Mouse (Mus musculus): ENCODE results near the gene Slc7a5. TPM values are rescaled to one million over a fixed set of nuclear protein-coding genes. Genes with fewer than 3 reads are reported as not detected.

Gene Slc7a5
- polyA plus RNA-seq, 1 experiment from 2014 or later: 29.3 TPM

DNA sequence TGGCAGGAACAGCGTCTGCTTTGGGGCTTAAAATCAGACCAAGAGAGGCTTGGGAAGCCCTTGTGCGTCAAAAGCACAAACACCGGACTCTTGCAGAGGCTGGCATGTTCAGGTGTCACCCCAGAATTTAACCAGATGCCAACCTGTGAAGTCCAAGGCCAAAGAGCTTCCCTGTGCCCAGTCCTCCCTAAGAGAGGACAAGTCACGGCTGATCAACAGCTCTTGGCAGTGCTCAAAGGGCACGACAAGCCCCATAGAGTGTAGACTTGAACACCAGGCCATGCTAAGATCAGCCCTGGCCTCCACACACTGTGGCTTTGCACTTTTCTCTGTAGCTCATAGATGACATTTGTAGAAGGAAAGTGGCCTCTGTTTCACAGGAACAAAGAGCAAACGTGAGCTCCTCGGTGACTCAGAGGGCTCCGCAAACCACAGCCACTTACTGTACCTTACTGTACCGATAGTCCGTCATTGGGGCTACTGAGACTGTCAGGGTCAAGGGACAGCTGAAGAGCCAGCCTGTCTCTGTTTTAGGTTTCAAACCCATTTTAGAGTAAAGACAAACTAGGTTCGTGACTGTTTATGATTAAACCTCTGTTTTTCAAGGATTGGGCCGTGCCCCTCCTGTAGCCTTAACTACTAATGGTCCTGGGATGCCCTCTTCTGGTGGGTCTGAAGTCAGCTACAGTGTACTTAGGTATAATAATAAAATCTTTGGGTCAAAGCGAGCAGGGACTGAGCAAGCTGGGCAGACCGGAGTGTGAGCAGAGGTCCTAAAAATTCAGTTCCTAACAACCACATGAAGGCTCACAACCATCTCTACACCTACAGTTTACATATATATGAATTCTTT is 25.4 kb upstream of the Slc7a5 start:
- Histone ChIP-seq H3K4me3 (no peak overlapping the region), H3K36me3 (no peaks in the 10 kb centered on the region), H3K27me3 (ENCODE audit: low read depth, poor library complexity, severe bottlenecking) (no peaks in the 10 kb centered on the region), H3K9me3 (replicated peaks) (no peaks in the 10 kb centered on the region), H3K4me1 (peaks cover 22% of the 10 kb centered on the region), H3K27ac (replicated peaks) (no peak overlapping the region)
- WGBS: 87% methylated on average over 14 of the region's 14 CpGs
- no peak for DNase-seq (ENCODE audit: low spot score)

DNA sequence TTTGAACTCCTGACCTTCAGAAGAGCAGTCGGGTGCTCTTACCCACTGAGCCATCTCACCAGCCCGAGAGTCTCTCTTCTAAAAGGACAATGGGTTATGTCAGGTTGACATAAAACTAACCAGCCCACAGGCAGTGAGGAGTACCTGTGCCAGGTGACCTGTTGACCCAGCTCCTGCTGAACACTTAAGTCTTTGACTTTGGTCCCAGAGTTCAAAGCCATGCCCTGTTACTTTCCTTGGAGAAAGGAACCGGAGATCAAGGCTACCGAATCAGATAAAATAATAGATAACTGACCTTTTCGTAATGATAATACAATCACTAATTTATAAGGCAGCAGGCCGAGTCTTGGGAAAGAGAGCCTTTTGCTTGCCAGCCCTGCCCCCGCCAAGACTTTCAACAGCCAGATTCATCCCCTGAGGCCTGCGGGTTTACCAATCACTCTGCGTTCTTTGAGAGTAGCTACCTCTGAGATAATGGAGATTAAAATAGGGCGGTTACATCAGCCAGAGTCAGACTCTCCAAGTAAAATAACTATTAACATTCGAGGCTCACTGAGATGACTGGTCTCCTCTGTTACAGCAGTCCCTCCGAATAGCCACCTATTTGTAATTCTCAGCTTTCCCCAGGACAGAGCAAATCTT is 24.7 kb upstream of the Slc7a5 start:
- Histone ChIP-seq H3K27me3 (ENCODE audit: low read depth, poor library complexity, severe bottlenecking) (no peaks in the 10 kb centered on the region), H3K27ac (replicated peaks) (no peak overlapping the region), H3K9me3 (replicated peaks) (no peaks in the 10 kb centered on the region), H3K36me3 (no peaks in the 10 kb centered on the region), H3K4me3 (no peak overlapping the region), H3K4me1 (peaks cover 22% of the 10 kb centered on the region)
- no peak for DNase-seq (ENCODE audit: low spot score)
- WGBS: 80% methylated on average over 12 of the region's 12 CpGs

DNA sequence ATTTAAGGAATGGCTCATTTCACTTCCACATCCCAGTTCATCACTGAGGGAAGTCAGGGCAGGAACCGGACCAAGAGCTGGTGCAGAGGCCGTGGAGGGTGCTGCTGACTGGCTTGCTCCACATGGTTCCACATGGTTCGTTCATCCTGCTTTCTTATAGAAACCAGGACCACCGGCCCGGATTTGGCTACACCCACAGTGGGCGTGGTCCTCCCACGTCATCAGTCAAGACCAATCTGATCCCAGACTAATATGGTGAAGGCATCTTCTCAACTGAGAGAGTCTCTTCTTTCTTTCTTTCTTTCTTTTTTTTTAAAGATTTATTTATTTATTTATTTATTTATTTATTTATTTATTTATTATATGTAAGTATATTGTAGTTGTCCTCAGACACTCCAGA is 24.1 kb upstream of the Slc7a5 start:
- 85% methylated on average over 7 of the region's 7 CpGs for WGBS
- H3K4me3 ChIP-seq: no peak overlapping the region
- H3K9me3 ChIP-seq (replicated peaks): no peaks in the 10 kb centered on the region
- H3K27me3 ChIP-seq (ENCODE audit: low read depth, poor library complexity, severe bottlenecking): no peaks in the 10 kb centered on the region
- no peak overlapping the region for H3K27ac ChIP-seq (replicated peaks)
- DNase-seq (ENCODE audit: low spot score): no peak
- peaks cover 20% of the 10 kb centered on the region for H3K4me1 ChIP-seq
- H3K36me3 ChIP-seq: no peaks in the 10 kb centered on the region

DNA sequence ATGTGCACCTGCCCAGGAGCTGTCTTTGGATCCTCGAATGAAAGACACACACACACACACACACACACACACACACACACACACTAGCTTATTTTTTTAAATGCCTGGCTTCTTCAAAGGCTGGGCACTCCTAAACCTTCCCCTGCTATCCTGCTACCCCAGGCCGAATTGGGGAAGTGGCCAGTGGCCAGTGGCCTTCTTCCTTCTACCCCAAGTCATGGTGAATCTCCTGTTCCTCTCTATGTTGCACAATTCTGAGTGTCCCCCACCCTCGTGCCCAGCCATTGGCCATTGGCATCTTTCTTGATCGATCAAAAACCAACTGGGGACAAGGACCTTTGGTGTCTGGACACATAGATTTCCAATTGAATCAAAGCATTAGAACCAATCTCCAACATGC is 22.6 kb upstream of the Slc7a5 start:
- WGBS: 79% methylated on average over 4 of the region's 4 CpGs
- DNase-seq (ENCODE audit: low spot score): no peak
- Histone ChIP-seq H3K4me1 (peaks cover 7% of the 10 kb centered on the region), H3K27me3 (ENCODE audit: low read depth, poor library complexity, severe bottlenecking) (no peaks in the 10 kb centered on the region), H3K9me3 (replicated peaks) (no peaks in the 10 kb centered on the region), H3K36me3 (no peaks in the 10 kb centered on the region), H3K27ac (replicated peaks) (no peak overlapping the region), H3K4me3 (no peak overlapping the region)

DNA sequence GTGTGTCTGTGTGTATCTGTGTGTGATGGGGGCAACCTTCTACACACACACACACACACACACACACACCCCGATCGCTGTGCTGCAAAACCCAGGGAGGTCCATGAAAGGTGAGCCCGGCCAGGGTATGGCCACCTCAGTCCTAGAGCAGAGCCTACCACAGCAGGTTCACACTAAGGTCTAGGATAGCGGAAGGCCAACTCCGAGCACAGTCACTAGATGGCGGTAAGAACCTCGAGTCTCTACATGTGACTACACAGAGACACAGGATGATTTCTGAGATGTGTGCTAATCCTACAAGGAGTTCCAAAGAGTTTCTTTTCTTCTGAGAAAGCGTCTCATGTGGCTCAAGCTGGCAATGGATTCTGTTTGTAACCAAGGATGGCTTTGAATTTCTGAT is 19.8 kb upstream of the Slc7a5 start:
- H3K27ac ChIP-seq (replicated peaks): no peak overlapping the region
- H3K27me3 ChIP-seq (ENCODE audit: low read depth, poor library complexity, severe bottlenecking): no peaks in the 10 kb centered on the region
- DNase-seq (ENCODE audit: low spot score): peak; percentile 36
- 41% methylated on average over 7 of the region's 8 CpGs for WGBS
- H3K4me1 ChIP-seq: peaks cover under 1% of the 10 kb centered on the region; the same call in 1 of the 2 replicates
- no peaks in the 10 kb centered on the region for H3K36me3 ChIP-seq
- no peak overlapping the region for H3K4me3 ChIP-seq
- H3K9me3 ChIP-seq (replicated peaks): no peaks in the 10 kb centered on the region

DNA sequence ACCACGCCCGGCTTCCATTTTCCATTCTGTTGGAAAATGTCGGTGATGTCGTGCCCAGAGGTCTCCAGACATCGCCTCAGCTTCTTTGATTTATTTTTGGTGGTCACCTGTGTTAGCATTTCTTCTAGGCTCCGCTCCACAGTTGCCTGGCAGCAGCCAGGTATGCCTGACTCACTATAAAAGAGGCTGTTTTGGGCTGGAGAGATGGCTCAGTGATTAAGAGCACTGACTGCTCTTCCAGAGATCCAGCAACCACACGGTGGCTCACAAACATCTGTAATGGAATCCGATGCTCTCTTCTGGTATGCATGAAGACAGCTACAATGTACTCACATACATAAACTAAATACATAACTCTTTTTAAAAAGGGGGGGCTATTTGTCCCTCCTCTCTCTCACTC is 18.8 kb upstream of the Slc7a5 start:
- Histone ChIP-seq H3K9me3 (replicated peaks) (no peaks in the 10 kb centered on the region), H3K4me1 (peaks cover 9% of the 10 kb centered on the region), H3K4me3 (no peak overlapping the region), H3K27me3 (ENCODE audit: low read depth, poor library complexity, severe bottlenecking) (no peaks in the 10 kb centered on the region), H3K36me3 (no peaks in the 10 kb centered on the region), H3K27ac (replicated peaks) (no peak overlapping the region)
- WGBS: 68% methylated on average over 8 of the region's 8 CpGs
- DNase-seq (ENCODE audit: low spot score): no peak

DNA sequence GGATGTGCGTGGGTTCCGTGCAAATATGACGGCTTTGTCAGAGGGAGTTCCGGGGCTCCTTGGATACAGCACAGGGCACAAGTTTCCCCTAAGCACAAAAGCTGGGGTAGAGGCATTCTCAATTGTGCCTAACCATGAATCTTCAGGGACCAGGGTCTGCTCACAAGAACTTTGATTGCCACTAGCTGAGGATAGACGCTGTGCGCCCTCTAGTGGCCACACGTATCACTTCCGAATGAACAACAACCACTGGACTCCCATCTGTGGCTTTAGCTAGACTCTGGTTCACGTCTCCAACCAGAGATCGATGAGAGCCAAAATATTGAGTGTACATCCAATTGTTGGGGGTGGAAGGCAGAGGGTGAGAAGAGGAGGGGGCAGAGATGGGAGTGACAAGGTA is 18.1 kb upstream of the Slc7a5 start:
- WGBS: 33% methylated on average over 10 of the region's 10 CpGs
- Histone ChIP-seq H3K4me3 (no peak overlapping the region), H3K9me3 (replicated peaks) (no peaks in the 10 kb centered on the region), H3K4me1 (peaks cover 15% of the 10 kb centered on the region), H3K36me3 (no peaks in the 10 kb centered on the region), H3K27ac (replicated peaks) (no peak overlapping the region), H3K27me3 (ENCODE audit: low read depth, poor library complexity, severe bottlenecking) (no peaks in the 10 kb centered on the region)
- peak; percentile 84 for DNase-seq (ENCODE audit: low spot score)

DNA sequence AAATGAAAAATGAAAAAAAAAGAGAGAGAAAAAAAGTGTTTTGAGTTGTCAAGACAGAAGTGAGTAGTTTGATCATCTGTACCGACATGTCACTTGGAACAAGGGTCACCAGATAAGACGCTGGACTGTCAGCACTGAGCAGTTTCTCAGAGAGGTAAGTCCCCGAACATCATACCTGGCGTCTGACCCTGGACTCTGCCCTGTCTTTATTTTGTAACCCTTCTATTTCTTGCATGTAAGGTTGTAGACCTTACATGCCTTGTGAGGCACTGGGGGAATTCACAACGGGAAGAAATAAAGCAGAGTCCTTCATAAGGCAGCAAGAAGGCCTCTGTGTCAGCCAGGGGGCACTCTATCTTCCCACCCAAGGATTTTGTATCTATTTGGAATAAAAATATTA is 17.2 kb upstream of the Slc7a5 start:
- DNase-seq (ENCODE audit: low spot score): no peak
- Histone ChIP-seq H3K9me3 (replicated peaks) (no peaks in the 10 kb centered on the region), H3K4me1 (peaks cover 22% of the 10 kb centered on the region), H3K4me3 (no peak overlapping the region), H3K27ac (replicated peaks) (no peak overlapping the region), H3K27me3 (ENCODE audit: low read depth, poor library complexity, severe bottlenecking) (no peaks in the 10 kb centered on the region), H3K36me3 (no peaks in the 10 kb centered on the region)
- 89% methylated on average over 5 of the region's 5 CpGs for WGBS

DNA sequence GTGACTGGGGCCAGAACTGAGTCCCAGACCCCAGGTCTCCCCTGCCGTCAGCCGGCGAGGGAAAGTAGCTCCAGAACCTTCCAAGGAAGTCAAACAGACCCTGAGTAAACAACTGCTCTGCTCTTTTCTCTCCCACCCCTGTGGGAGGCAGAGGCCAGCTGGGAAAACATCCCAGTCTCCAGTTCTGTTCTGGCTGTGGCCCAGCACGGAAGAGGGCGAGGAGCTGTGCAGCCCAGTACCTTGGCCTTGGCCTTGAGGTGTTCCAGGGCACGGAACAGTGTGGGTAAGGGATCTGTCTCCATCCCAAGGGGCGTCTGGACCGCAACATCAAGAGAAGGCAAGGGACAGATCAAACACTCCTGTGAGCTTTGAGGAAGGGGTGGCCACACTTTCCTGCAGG is 14.6 kb upstream of the Slc7a5 start:
- H3K27me3 ChIP-seq (ENCODE audit: low read depth, poor library complexity, severe bottlenecking): no peaks in the 10 kb centered on the region
- no peaks in the 10 kb centered on the region for H3K36me3 ChIP-seq
- no peak for DNase-seq (ENCODE audit: low spot score)
- H3K4me1 ChIP-seq: peaks cover 28% of the 10 kb centered on the region
- WGBS: 67% methylated on average over 8 of the region's 8 CpGs
- no peak overlapping the region for H3K4me3 ChIP-seq
- H3K27ac ChIP-seq (replicated peaks): peak overlapping the region; percentile 39; the same call in 1 of the 2 replicates
- H3K9me3 ChIP-seq (replicated peaks): no peaks in the 10 kb centered on the region

DNA sequence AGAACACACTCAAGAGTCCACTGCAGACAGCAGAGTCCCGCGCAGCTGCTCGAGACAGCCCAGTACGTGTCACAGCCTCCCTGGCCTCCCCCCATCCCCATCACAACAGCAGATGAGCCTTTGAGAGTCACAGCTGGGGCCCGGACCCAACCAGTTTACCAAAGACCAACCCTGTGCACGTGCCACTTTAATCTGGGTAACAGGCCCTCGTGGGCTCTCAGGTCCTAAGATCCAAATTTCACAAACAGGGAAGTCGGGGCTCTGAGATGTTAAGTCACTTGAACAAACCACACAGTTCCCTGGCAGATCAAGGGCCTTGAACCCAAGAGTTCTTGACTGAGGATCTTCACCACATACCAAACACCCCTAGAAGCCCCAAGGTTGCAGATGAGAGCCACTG is 14.1 kb upstream of the Slc7a5 start:
- peak overlapping the region; percentile 29 for H3K27ac ChIP-seq (replicated peaks)
- H3K27me3 ChIP-seq (ENCODE audit: low read depth, poor library complexity, severe bottlenecking): no peaks in the 10 kb centered on the region
- peaks cover 28% of the 10 kb centered on the region for H3K4me1 ChIP-seq
- no peaks in the 10 kb centered on the region for H3K9me3 ChIP-seq (replicated peaks)
- WGBS: 74% methylated on average over 8 of the region's 8 CpGs
- no peak overlapping the region for H3K4me3 ChIP-seq
- no peak for DNase-seq (ENCODE audit: low spot score)
- H3K36me3 ChIP-seq: no peaks in the 10 kb centered on the region

DNA sequence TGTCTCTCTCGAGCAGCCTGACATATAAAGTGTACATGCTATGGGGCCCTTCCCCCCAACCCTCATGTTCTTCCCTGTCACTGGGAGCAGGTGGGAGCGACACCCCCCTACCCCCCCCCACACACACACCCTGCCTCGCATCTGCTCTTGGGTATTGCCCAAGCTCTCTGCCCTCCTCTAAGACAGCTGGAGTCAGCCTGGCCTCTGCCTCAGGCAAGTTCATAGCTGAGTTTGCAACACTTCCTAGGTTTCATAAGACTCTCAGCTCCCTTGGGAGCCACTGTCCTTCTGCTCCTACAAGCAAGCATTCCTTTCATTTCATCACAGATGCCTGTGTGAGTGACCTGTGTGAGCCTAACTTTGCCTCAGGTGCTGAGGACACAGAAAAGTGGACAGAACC is 12.2 kb upstream of the Slc7a5 start:
- Histone ChIP-seq H3K27me3 (ENCODE audit: low read depth, poor library complexity, severe bottlenecking) (no peaks in the 10 kb centered on the region), H3K36me3 (no peaks in the 10 kb centered on the region), H3K4me1 (peaks cover 31% of the 10 kb centered on the region), H3K27ac (replicated peaks) (no peak overlapping the region; the same call in 1 of the 2 replicates), H3K9me3 (replicated peaks) (no peaks in the 10 kb centered on the region), H3K4me3 (no peak overlapping the region)
- DNase-seq (ENCODE audit: low spot score): no peak
- WGBS: 59% methylated on average over 3 of the region's 3 CpGs

DNA sequence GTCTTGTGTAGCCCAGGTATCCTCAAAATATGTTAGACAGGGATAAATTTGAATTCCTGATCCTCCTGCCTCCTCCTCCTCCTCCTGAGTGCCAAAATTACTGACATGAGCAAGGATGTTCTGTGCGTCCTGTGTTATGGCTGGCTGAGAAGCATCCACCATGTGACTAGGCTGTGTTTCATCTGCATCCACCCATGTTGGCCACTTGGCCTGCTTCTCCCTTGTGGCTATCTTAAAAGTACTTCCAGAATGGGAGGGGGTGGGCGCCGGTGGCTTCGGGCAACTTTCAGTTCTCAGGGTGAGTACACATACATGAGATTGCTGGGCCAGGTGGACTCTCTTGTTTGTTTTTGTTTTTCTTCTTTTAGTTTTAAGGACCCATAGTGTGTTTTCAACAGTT is 11.7 kb upstream of the Slc7a5 start:
- DNase-seq (ENCODE audit: low spot score): no peak
- 0 out of 2 replicates have a peak overlapping the region, but pooled peaks have one; percentile 50 for H3K27ac ChIP-seq (replicated peaks)
- no peaks in the 10 kb centered on the region for H3K9me3 ChIP-seq (replicated peaks)
- 88% methylated on average over 4 of the region's 4 CpGs for WGBS
- no peaks in the 10 kb centered on the region for H3K27me3 ChIP-seq (ENCODE audit: low read depth, poor library complexity, severe bottlenecking)
- H3K4me3 ChIP-seq: no peak overlapping the region
- no peaks in the 10 kb centered on the region for H3K36me3 ChIP-seq
- peaks cover 37% of the 10 kb centered on the region for H3K4me1 ChIP-seq

DNA sequence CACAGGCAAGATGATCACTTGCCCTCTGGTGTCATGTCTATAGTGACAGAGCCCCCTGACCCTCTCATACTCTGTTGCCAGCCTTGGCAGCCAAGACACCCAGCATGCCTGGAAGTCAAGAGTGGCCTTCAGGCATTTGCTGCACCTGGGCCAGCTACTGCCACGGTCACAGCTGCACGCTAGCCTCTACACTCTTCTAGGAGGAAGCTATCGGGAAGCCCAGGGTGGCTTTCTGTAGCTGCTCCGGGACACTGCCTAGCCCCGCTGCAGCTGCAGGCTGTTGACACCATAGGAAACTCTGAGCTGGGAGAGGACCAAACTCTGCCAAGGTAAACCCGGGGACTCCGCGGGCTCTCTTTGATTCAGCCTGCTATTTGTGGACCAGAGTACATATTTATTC is 5.9 kb upstream of the Slc7a5 start:
- no peak for DNase-seq (ENCODE audit: low spot score)
- no peak overlapping the region for H3K4me3 ChIP-seq
- H3K27me3 ChIP-seq (ENCODE audit: low read depth, poor library complexity, severe bottlenecking): peaks cover 14% of the 10 kb centered on the region
- peaks cover 30% of the 10 kb centered on the region for H3K4me1 ChIP-seq
- WGBS: 83% methylated on average over 8 of the region's 8 CpGs
- no peaks in the 10 kb centered on the region for H3K9me3 ChIP-seq (replicated peaks)
- H3K36me3 ChIP-seq: no peaks in the 10 kb centered on the region
- H3K27ac ChIP-seq (replicated peaks): no peak overlapping the region

All from midbrain, embryonic 10.5 days (tissue).